Mouse (Mus musculus) cerebral cortex, adult 2 months (tissue): ENCODE measurements around the gene Gapvd1.

Experiments
- WGBS: fragments of 180-500 bp; shearing (Covaris S2); methylation state at CpG from one replicate; pipeline ENCODE4 v1.1.7; 2018; 5-methylcytosine and 5-hydroxymethylcytosine counted together

Gene Gapvd1

GRCm38 (mm10) chr2:34771368-34772226, 16.6 kb upstream of the Gapvd1 start, which contains the start of gene Hspa5:
TSS of gene Hspa5 (plus strand) at chr2:34771970.
- WGBS, result under 1% methylated on average over 60 of the region's 60 CpGs

GRCm38 (mm10) chr2:34770951-34771350, 15.9 kb upstream of the Gapvd1 start:
- 1% methylated on average over 6 of the region's 6 CpGs for WGBS

GRCm38 (mm10) chr2:34770049-34770448, 15.0 kb upstream of the Gapvd1 start:
- WGBS, result 82% methylated on average over 2 of the region's 2 CpGs

- 65% methylated on average over 12 of the region's 12 CpGs for WGBS
Observed at GRCm38 (mm10) chr2:34764801-34765200, 9.8 kb upstream of the Gapvd1 start.

- WGBS, result 74% methylated on average over 2 of the region's 2 CpGs
Observed at GRCm38 (mm10) chr2:34762872-34763271, 7.8 kb upstream of the Gapvd1 start.

- WGBS, result 84% methylated on average over 2 of the region's 2 CpGs
Observed at GRCm38 (mm10) chr2:34762174-34762573, 7.1 kb upstream of the Gapvd1 start.

GRCm38 (mm10) chr2:34761272-34761671, 6.2 kb upstream of the Gapvd1 start:
- WGBS, result 92% methylated on average over 5 of the region's 5 CpGs

GRCm38 (mm10) chr2:34757341-34757740, 2.3 kb upstream of the Gapvd1 start:
- 78% methylated on average over 1 of the region's 1 CpGs for WGBS

GRCm38 (mm10) chr2:34753811-34754550, 1.1 kb downstream of the Gapvd1 start:
- WGBS, result 1% methylated on average over 106 of the region's 106 CpGs

- WGBS, result 54% methylated on average over 2 of the region's 2 CpGs
Observed at GRCm38 (mm10) chr2:34750245-34750644, 4.8 kb downstream of the Gapvd1 start.

GRCm38 (mm10) chr2:34748479-34748878, 6.6 kb downstream of the Gapvd1 start:
- WGBS, result 83% methylated on average over 4 of the region's 4 CpGs

GRCm38 (mm10) chr2:34745673-34746072, 9.4 kb downstream of the Gapvd1 start:
- WGBS, result 73% methylated on average over 2 of the region's 2 CpGs

GRCm38 (mm10) chr2:34744476-34744875, 10.6 kb downstream of the Gapvd1 start:
- 94% methylated on average over 8 of the region's 8 CpGs for WGBS

GRCm38 (mm10) chr2:34742675-34743074, 12.4 kb downstream of the Gapvd1 start:
- 81% methylated on average over 8 of the region's 8 CpGs for WGBS

GRCm38 (mm10) chr2:34741390-34742159, 13.5 kb downstream of the Gapvd1 start:
- WGBS, result 86% methylated on average over 12 of the region's 12 CpGs

GRCm38 (mm10) chr2:34739684-34740391, 15.2 kb downstream of the Gapvd1 start:
- 86% methylated on average over 1 of the region's 1 CpGs for WGBS

GRCm38 (mm10) chr2:34737911-34738310, 17.1 kb downstream of the Gapvd1 start:
- 74% methylated on average over 1 of the region's 1 CpGs for WGBS

GRCm38 (mm10) chr2:34736626-34737025, 18.4 kb downstream of the Gapvd1 start:
- 81% methylated on average over 1 of the region's 1 CpGs for WGBS

GRCm38 (mm10) chr2:34727045-34727728, 27.8 kb downstream of the Gapvd1 start:
- WGBS, result 78% methylated on average over 8 of the region's 8 CpGs

GRCm38 (mm10) chr2:34725269-34725668, 29.8 kb downstream of the Gapvd1 start:
- WGBS, result 90% methylated on average over 5 of the region's 5 CpGs

- WGBS, result 88% methylated on average over 2 of the region's 2 CpGs
Observed at GRCm38 (mm10) chr2:34718196-34718595, 36.8 kb downstream of the Gapvd1 start.
